Mouse (Mus musculus) kidney, adult 18-20 months (tissue): Measurements from ENCODE around the gene Kl.
A peak's percentile ranks its signal among the peaks of the same experiment; 100 is the strongest.

Source experiments
- DNase-seq: peaks from one replicate; pipeline ENCODE4 v3.0.0; 2021

The Kl gene

GRCm38 (mm10) chr5:150952328-150952668 is at the start of gene Kl:
TSS of gene Kl (plus strand) at chr5:150952607.
- DNase-seq, result no peak

DNA sequence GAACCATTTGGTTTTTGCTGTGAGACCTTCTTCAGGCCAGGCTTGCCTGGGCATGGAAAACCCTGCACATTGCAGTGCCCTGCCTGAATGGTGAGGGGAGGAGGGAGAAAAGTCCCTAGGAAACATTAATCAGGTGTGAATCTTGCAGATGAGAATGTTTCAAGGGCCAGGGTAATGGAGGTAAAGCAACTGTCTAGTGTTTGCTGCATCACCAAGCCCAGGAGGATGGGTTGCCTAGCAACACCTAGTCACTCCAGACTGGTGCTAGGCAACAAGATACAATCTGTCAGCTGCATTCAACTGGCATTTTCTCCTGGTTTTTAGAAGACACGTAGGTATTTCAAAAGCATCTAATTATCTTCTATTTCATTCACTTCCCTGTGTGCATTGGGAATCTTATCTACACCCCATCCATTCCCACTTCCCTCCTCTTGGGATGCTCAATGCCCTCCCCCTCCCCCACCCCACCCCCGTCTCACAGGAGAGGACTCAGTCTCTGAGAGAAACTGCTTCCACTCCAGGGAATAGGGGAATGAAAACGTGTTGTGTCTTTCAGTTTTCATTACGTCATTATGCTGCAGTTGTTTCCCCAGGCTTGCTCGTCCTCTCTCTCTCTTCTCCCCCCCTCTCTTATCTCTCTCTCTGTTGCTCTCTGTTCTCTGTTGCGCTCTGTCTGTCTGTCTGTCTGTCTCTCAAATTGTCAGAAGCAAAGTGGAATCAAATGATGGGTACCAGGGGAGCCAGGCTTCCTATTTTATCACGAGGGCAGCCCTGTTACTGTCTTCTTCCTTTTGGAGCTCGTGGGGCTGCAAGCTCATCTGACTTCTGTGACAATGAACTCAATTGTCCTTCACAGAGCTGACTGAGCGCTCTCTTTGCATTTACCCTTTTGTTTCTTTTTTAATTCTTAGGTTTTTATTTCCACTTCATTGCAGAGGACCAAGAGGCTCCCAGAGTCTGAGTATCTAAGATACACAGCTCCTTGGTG is 46.1 kb upstream of the Kl start:
- no peak for DNase-seq

GRCm38 (mm10) chr5:150912156-150912555 is 40.3 kb upstream of the Kl start:
- DNase-seq, result peak; percentile 67

DNA sequence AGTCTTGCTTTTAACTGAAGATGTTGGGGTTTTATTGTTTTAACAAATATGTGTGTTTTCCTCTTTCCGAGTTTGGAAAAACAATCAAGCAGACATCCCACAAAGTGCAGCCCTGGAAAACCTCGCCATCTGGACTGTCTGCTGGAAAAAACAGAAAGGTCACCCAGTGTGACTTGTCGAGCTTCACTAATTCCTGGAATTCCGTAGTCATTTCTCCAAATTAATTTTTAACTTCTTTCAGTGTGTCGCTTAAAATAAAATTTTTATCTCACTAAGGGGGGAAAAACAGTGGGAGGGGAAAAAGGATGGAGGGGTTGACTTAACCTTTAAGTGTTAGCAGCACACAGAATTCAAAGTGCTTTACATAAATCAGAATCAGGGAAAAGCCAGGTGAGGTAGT is 39.8 kb upstream of the Kl start:
- DNase-seq, result peak; percentile 40

DNA sequence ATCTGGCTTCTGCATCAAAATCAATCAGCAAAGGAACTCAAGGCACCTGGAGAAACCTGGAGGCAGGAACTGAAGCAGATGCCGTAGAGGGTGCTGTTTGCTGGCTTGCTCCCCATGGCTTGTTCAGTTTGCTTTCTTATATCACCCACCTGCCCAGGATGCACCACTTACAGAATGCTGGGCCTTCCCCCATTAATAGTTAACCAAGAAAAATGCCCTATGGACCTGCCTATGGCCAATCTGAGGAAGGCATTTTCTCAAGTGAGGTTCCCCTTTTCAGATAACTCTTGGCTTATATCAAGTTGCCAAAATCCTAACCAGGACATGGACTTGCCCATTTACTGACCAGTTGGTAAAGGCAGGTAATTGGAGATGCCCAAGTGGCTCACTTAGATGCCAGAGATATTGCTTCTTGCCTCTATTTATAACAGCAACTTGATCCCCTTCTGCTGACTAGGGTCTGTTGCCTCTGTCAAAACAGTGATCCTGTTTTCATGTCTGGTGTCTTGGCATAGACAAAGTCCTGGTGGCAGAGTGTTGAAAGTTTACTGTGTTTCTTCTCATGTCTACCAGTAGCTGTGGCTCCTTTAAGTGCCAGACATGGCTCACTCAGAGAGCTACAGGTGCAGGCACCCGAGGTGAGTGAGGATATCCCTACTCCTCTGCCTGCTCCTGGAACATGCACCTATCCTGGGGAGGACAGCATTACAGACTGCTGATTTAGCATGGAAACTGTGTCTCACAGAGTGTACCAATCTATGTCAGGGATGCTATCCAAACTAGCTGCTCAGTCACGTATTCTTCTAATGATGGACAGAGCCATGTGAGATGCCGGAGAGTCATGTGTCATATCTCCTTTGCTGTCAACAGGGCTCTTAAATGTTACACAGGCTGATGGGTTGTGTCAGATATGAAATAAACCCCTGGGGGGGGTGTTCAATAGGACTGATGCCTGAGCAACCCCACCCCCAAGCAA is 37.0 kb upstream of the Kl start:
- peak; percentile 20 for DNase-seq

DNA sequence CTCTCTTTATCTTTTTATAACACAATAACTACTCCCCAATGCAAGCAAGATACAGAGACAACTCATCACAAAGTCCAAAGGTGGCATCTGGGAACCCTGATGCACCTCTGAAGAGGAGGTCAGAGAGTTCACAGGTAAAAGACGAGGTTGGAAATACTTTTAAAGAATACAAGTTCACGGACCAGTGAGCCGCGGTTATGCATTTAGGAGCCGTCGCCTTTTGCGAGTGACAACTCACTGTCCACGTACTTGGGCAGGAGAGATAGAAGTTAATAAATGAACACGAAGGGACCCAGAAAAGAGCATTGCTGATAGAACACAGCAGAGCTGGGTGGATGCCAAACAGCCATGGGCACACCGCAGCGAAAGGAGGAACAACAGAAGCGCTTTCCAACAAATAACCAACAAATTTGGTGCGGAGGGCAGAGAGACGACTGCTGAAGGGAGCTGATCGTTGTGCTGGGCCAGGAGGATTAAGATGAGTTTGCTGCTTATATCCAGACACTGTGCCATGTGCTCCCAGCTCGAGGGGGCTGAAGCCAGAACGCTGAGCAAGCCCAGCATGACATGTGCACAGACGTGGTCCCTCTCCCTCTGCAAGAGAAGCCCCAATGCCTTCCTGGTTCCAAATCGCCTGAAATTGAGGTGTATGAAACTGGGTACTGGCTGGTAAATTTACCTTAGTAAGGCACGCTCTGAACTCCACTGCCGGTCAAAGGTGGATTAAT is 35.1 kb upstream of the Kl start:
- peak; percentile 72 for DNase-seq

DNA sequence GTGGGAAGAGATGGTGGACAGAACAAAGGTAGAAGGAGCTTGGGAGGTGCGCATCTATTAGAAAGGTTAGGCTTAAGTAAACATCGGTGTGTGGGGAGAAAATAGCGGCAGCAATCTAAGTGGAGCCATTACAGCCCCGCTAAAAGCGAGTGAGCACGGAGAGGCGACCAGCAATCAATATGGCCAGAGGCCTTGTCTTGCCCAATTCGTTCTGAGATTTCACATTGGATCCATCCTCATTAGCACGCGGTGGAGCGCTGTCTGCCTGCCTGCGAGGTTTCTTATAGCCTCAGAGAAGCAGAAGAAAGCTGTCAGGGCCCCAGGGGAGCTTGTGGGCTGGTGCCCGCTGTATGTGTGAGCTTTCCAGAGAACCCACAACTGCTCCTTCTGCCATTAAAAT is 33.8 kb upstream of the Kl start:
- no peak for DNase-seq

DNA sequence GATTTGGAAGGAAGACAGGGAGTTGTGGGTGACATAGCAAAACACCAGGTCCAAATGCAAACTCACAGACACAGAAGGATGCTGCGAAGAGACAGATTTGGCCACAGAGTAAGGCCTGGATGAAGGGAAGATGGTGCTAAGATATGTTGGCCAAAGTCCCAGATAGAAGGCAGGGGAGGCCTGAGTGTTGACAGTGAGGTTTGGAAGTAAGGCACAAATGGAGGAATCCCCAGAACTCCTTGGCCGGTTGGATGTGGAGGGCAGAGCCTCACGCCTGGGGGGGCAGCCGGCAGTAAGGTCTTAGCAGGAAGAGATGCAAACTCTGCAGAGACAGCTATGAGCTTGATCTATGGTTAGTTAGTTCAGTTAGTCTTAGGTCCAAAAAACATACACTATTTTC is 33.1 kb upstream of the Kl start:
- DNase-seq, result no peak

GRCm38 (mm10) chr5:150919961-150920360 is 32.4 kb upstream of the Kl start:
- DNase-seq, result no peak

GRCm38 (mm10) chr5:150929406-150929805 is 23.0 kb upstream of the Kl start:
- no peak for DNase-seq

DNA sequence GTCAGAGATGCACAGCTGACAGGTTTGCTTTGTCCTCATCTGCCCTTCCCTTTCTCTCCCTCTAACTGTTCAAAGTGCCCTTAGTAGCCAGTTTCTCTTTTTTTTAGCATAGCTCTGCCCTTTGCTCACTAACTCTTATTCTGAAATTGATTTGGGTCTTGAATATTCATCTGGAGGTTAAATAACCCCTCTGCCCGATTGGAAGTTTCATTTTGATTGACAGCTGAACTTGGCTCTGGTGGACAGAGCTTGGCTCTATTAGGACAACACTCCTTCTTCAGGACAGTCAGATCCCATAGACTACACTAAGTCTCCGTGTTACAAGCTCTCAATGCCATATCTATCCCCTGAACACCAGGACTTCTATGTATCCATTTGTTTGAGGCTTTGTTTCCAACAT is 19.8 kb upstream of the Kl start:
- DNase-seq, result no peak

DNA sequence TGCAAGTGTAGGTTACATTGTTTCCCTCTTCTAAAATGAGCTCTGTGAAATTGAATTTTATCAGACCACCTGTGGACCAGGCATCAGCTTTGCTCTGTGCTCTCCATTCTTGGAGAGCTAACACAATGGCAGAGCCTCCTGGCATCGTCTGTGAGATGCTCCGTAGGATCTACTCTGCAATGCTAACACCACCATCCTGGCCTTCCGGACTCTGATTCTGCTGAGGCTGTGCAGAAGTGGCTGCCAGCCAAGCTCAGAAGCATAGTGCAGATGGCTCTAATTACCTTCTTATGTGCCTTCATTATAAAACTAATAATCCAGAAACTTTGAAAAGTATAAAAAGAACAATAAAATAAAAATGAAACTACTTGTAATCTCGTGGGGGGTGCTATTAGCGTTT is 16.2 kb upstream of the Kl start:
- no peak for DNase-seq

GRCm38 (mm10) chr5:150936807-150937206 is 15.6 kb upstream of the Kl start:
- no peak for DNase-seq

DNA sequence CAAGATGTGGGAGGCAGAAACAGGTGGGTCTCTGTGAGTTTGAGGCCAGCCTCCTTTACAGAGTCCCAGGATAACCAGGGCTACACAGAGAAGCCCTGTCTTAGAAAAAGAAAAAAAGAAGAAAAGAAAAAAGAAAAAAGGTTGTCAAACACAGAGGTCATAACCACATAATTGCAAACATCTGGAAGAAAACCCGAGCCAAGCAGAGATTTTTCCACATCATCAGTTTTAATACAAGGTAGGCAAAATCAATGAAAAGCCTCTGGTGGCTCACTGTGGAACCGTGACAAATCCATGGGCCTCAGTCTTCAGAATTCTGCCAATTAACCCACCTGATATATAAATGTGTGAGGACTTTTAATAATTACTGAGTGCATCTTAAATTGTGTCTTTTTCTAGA is 14.9 kb upstream of the Kl start:
- DNase-seq, result no peak

DNA sequence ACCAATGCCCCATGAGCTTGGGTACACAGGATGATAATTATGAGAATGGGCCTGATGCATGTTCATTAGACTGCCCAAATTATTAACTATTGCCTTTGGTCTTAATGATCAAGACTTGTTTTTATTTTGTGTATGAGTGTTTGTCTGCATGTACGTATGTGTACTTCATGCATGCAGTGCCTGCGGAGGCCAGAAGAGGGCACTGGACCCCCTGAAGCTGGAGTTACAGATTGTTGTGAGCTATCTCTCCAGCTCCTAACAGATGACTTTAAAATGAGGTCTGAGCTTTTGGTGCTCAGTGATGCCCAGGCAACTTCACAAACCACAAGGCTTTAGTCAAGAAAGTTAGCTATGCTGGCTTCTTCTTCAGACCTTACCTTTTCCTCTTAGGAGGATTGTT is 6.8 kb upstream of the Kl start:
- DNase-seq, result no peak

DNA sequence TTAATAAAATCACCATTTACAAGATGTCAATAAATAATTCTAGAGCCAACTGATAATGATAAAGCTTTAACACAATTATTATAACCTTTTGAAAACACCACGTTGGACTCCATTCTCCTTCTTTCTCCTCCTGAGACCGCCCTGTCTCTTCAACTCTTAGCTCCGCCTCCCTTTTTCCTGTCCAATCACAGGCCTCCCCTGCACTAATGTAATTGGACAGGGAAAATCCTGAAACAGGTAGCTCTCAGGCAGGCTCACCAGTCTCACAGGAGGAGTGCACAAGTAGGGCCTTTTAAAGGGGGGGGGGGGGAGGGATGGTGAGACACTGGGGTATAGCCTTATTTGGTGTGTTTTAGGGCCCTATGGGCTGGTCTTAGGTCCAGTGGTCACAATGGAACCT is 3.3 kb upstream of the Kl start:
- no peak for DNase-seq

DNA sequence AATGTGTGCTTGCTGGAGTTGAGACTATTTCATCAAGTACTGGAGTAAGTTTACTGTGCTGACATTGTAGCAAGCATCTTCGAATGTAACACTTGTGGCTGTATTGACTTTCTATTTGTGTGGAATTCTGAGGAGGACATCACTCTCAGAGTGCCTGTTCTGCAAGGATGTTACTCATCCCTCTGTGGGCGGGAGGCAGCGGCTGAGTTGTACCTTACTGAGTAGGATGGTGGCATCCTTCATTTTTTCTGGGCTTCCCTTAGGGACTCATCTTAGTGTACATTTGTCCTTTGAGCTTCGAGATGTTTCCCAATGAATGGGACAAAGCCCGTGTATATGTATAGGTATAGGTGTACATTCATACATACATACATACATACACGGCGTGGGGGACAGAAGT is 1.1 kb upstream of the Kl start:
- no peak for DNase-seq

DNA sequence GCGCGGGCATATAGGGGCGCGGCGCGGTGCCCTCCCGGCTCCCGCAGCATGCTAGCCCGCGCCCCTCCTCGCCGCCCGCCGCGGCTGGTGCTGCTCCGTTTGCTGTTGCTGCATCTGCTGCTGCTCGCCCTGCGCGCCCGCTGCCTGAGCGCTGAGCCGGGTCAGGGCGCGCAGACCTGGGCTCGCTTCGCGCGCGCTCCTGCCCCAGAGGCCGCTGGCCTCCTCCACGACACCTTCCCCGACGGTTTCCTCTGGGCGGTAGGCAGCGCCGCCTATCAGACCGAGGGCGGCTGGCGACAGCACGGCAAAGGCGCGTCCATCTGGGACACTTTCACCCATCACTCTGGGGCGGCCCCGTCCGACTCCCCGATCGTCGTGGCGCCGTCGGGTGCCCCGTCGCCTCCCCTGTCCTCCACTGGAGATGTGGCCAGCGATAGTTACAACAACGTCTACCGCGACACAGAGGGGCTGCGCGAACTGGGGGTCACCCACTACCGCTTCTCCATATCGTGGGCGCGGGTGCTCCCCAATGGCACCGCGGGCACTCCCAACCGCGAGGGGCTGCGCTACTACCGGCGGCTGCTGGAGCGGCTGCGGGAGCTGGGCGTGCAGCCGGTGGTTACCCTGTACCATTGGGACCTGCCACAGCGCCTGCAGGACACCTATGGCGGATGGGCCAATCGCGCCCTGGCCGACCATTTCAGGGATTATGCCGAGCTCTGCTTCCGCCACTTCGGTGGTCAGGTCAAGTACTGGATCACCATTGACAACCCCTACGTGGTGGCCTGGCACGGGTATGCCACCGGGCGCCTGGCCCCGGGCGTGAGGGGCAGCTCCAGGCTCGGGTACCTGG is 488 bp downstream of the Kl start:
- DNase-seq, result peak; percentile 79

GRCm38 (mm10) chr5:150954791-150955190 is 2.4 kb downstream of the Kl start:
- peak; percentile 50 for DNase-seq

DNA sequence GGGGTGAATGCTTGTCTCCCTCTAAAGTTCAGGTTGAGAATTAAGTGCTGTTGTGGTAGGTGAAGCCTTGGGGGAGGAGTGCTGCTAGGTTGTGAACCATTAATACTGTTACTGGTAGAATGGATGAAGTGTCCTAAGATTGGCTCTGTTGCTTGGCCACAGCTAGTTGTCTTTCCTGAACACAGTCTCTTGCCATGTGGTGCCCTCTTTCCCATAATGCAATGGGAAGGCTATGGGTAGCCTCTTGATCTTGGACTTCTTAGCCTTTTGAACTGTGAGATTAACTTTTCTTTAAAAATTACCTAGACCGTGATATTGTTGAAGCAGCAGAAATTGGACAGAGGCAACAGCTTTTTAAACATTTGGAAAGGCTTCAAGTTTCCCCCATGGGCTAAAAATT is 7.5 kb downstream of the Kl start:
- no peak for DNase-seq

GRCm38 (mm10) chr5:150961615-150962014 is 9.2 kb downstream of the Kl start:
- no peak for DNase-seq

GRCm38 (mm10) chr5:150962756-150963155 is 10.3 kb downstream of the Kl start:
- no peak for DNase-seq
